Mouse (Mus musculus) midbrain, embryonic 13.5 days (tissue): ENCODE measurements at regions not wholly inside any gene's neighbourhood (a gene's known extent, or its start where the extent isn't known, plus 50 kb on each side); places are given as distances from the start of the nearest gene placed in this dataset.

Source experiments
- ATAC-seq: fragments of 200-750 bp; cut with Nextera tagmentation; 2 replicates; pipeline ENCODE4 v1.8.0; 2017; ENCODE audit warnings: mild to moderate bottlenecking, moderate TSS enrichment, moderate library complexity
- H3K27ac ChIP-seq: fragments of 300-500 bp; sonication (generic); 2 replicates; pipeline ENCODE4 v1.5.1; 2015; ENCODE audit warnings: inconsistent platforms, mild to moderate bottlenecking, moderate library complexity
- H3K27me3 ChIP-seq: fragments of 300-500 bp; sonication (generic); 2 replicates; pipeline ENCODE4 v1.6.1; 2015; ENCODE audit warnings: mild to moderate bottlenecking, inconsistent platforms
- H3K36me3 ChIP-seq: fragments of 300-500 bp; sonication (generic); 2 replicates; pipeline ENCODE4 v1.6.1; 2015; ENCODE audit warnings: mild to moderate bottlenecking, inconsistent platforms
- H3K4me1 ChIP-seq: fragments of 300-500 bp; sonication (generic); replicated peaks from 2 replicates; pipeline ENCODE4 v1.6.1; 2015; ENCODE audit warnings: inconsistent platforms
- H3K4me2 ChIP-seq: fragments of 300-500 bp; sonication (generic); replicated peaks from 2 replicates; pipeline ENCODE4 v1.6.1; 2015; ENCODE audit warnings: moderate library complexity, mild to moderate bottlenecking, inconsistent platforms
- H3K4me3 ChIP-seq: fragments of 300-500 bp; sonication (generic); replicated peaks from 2 replicates; pipeline ENCODE4 v1.5.1; 2015; ENCODE audit warnings: mild to moderate bottlenecking, inconsistent platforms
- H3K9ac ChIP-seq: fragments of 300-500 bp; sonication (generic); replicated peaks from 2 replicates; pipeline ENCODE4 v1.6.1; 2015; ENCODE audit warnings: mild to moderate bottlenecking, inconsistent platforms
- H3K9me3 ChIP-seq: fragments of 300-500 bp; sonication (generic); 2 replicates; pipeline ENCODE4 v1.6.1; 2016; ENCODE audit warnings: mild to moderate bottlenecking, inconsistent platforms
- WGBS: fragments of 180-500 bp; shearing (Covaris S2); methylation state at CpG from one replicate; pipeline ENCODE4 v1.1.7; 2015; 5-methylcytosine and 5-hydroxymethylcytosine counted together

- Histone ChIP-seq H3K27me3 (no peaks in the 10 kb centered on the region), H3K4me1 (peaks cover 4% of the 10 kb centered on the region; the same call in 1 of the 2 replicates), H3K9me3 (no peaks in the 10 kb centered on the region), H3K4me3 (no peak overlapping the region), H3K9ac (no peak overlapping the region), H3K36me3 (no peaks in the 10 kb centered on the region), H3K27ac (no peak overlapping the region), H3K4me2 (no peak overlapping the region)
- 10% methylated on average over 8 of the region's 8 CpGs for WGBS
- no peak for ATAC-seq
These were observed 177.2 kb upstream of the Zfp462 start for GRCm38 (mm10) chr4:54767506-54768200.

- no peak for ATAC-seq
- Histone ChIP-seq H3K27me3 (no peaks in the 10 kb centered on the region), H3K27ac (no peak overlapping the region), H3K4me1 (peaks cover 4% of the 10 kb centered on the region; the same call in 1 of the 2 replicates), H3K36me3 (no peaks in the 10 kb centered on the region), H3K9me3 (no peaks in the 10 kb centered on the region), H3K4me3 (no peak overlapping the region), H3K4me2 (no peak overlapping the region), H3K9ac (no peak overlapping the region)
- 25% methylated on average over 4 of the region's 4 CpGs for WGBS
These were observed 176.0 kb upstream of the Zfp462 start for GRCm38 (mm10) chr4:54768836-54769235.

GRCm38 (mm10) chr4:54774066-54774465 lies 170.8 kb upstream of the Zfp462 start:
- Histone ChIP-seq H3K4me1 (peaks cover 3% of the 10 kb centered on the region; the same call in 1 of the 2 replicates), H3K4me2 (no peak overlapping the region), H3K36me3 (no peaks in the 10 kb centered on the region), H3K4me3 (no peak overlapping the region), H3K27ac (no peak overlapping the region), H3K9ac (no peak overlapping the region), H3K9me3 (no peaks in the 10 kb centered on the region), H3K27me3 (no peaks in the 10 kb centered on the region)
- ATAC-seq = no peak
- WGBS = 90% methylated on average over 4 of the region's 4 CpGs

DNA sequence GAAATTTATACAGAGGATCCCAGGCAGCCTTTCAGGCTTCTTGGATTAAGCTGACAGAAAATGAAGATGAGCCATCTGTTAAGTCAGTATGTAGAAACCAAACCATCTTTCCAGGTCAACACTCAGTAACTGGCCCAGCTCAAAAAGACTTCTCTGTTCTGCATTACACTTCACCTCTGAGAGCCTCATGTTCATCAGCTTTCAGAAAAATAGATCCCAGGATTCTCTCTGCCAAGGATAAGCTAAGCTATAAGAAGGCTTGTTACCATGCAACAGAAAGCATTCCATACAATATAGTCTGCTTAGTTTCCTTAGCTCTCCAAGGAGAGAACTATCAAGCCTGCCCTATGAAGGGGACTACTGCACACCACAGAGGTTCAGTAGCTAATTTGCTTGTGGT lies 170.1 kb upstream of the Zfp462 start:
- Histone ChIP-seq H3K27me3 (no peaks in the 10 kb centered on the region), H3K4me2 (no peak overlapping the region), H3K9me3 (no peaks in the 10 kb centered on the region), H3K4me1 (no peaks in the 10 kb centered on the region), H3K27ac (no peak overlapping the region), H3K9ac (no peak overlapping the region), H3K36me3 (no peaks in the 10 kb centered on the region), H3K4me3 (no peak overlapping the region)
- no peak for ATAC-seq

DNA sequence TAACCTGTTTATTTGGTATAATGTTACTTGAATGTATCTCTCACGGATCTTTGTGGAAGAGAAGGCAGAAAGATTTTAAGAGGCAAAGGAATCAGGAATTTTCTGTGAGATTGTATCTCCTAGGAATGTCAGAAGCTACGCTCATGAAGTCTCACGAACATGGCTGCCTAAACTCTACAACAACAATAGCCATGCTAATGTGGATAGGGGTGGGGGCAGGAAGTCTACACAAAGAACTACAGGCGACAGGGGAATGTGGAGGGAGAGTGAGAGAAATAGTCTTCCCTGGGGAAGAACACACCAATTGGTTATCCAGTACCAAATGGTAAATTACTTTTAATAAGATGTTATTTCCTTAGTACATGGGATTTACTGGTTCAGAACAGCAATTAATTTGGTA lies 164.3 kb upstream of the Zfp462 start:
- ATAC-seq = no peak
- H3K9me3 ChIP-seq = no peaks in the 10 kb centered on the region
- H3K4me3 ChIP-seq = no peak overlapping the region
- no peaks in the 10 kb centered on the region for H3K4me1 ChIP-seq
- WGBS = 50% methylated on average over 4 of the region's 4 CpGs
- H3K36me3 ChIP-seq = no peaks in the 10 kb centered on the region
- no peak overlapping the region for H3K9ac ChIP-seq
- no peaks in the 10 kb centered on the region for H3K27me3 ChIP-seq
- H3K27ac ChIP-seq = no peak overlapping the region
- H3K4me2 ChIP-seq = no peak overlapping the region

- 0 out of 2 replicates have a peak, but pooled peaks cover 3% of the 10 kb centered on the region for H3K4me1 ChIP-seq
- H3K27me3 ChIP-seq = no peaks in the 10 kb centered on the region
- no peaks in the 10 kb centered on the region for H3K36me3 ChIP-seq
- no peak overlapping the region for H3K4me3 ChIP-seq
- H3K9ac ChIP-seq = no peak overlapping the region
- H3K27ac ChIP-seq = no peak overlapping the region
- ATAC-seq = no peak
- 40% methylated on average over 5 of the region's 5 CpGs for WGBS
- H3K4me2 ChIP-seq = no peak overlapping the region
- H3K9me3 ChIP-seq = no peaks in the 10 kb centered on the region
These were observed 153.6 kb upstream of the Zfp462 start for GRCm38 (mm10) chr4:54791217-54791742.

DNA sequence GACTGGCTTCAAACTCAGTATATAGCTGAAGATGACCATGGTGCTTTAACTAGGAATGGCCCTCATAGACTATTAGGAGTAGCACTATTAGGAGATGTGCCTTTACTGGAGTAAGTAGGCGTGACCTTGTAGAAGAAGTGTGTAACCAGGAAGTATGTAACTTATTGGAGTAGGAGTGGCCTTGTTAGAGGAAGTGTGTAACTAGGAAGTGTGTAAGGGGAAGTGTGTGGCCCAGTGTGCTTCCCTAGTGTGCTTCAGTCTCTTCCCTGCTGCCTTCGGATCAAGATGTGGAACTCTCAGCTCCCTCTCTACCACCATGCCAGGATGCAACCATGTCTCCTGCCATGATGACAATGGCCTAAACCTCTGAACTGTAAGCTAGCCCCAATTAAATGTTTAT lies 151.0 kb upstream of the Zfp462 start:
- Histone ChIP-seq H3K27me3 (no peaks in the 10 kb centered on the region), H3K4me3 (no peak overlapping the region), H3K4me1 (0 out of 2 replicates have a peak, but pooled peaks cover 3% of the 10 kb centered on the region), H3K36me3 (no peaks in the 10 kb centered on the region), H3K9ac (no peak overlapping the region), H3K4me2 (no peak overlapping the region), H3K27ac (no peak overlapping the region), H3K9me3 (no peaks in the 10 kb centered on the region)
- 90% methylated on average over 2 of the region's 2 CpGs for WGBS
- ATAC-seq = no peak

- no peaks in the 10 kb centered on the region for H3K36me3 ChIP-seq
- H3K4me1 ChIP-seq = 0 out of 2 replicates have a peak, but pooled peaks cover 3% of the 10 kb centered on the region
- H3K9ac ChIP-seq = no peak overlapping the region
- H3K27ac ChIP-seq = no peak overlapping the region
- ATAC-seq = peak; percentile 45; the same call in 1 of the 2 replicates
- H3K4me2 ChIP-seq = no peak overlapping the region
- WGBS = 39% methylated on average over 3 of the region's 3 CpGs
- no peak overlapping the region for H3K4me3 ChIP-seq
- H3K27me3 ChIP-seq = no peaks in the 10 kb centered on the region
- H3K9me3 ChIP-seq = no peaks in the 10 kb centered on the region
These were observed 149.6 kb upstream of the Zfp462 start for GRCm38 (mm10) chr4:54795246-54795645.

GRCm38 (mm10) chr4:54798523-54798922 lies 146.3 kb upstream of the Zfp462 start:
- no peaks in the 10 kb centered on the region for H3K27me3 ChIP-seq
- H3K4me2 ChIP-seq = no peak overlapping the region
- WGBS = 90% methylated on average over 5 of the region's 5 CpGs
- H3K4me3 ChIP-seq = no peak overlapping the region
- ATAC-seq = no peak
- no peaks in the 10 kb centered on the region for H3K36me3 ChIP-seq
- H3K9me3 ChIP-seq = no peaks in the 10 kb centered on the region
- H3K4me1 ChIP-seq = 0 out of 2 replicates have a peak, but pooled peaks cover 3% of the 10 kb centered on the region
- H3K27ac ChIP-seq = no peak overlapping the region
- H3K9ac ChIP-seq = no peak overlapping the region

- no peak for ATAC-seq
These were observed 133.7 kb upstream of the Zfp462 start for GRCm38 (mm10) chr4:54811163-54811562.

GRCm38 (mm10) chr4:54812740-54813634 lies 131.9 kb upstream of the Zfp462 start:
- H3K9me3 ChIP-seq = peaks cover 5% of the 10 kb centered on the region; the same call in 1 of the 2 replicates
- no peaks in the 10 kb centered on the region for H3K27me3 ChIP-seq
- peaks cover 9% of the 10 kb centered on the region; the same call in 1 of the 2 replicates for H3K4me1 ChIP-seq
- WGBS = 29% methylated on average over 10 of the region's 10 CpGs
- no peaks in the 10 kb centered on the region for H3K36me3 ChIP-seq
- ATAC-seq = no peak
- H3K4me2 ChIP-seq = no peak overlapping the region
- no peak overlapping the region for H3K9ac ChIP-seq
- no peak overlapping the region for H3K27ac ChIP-seq
- no peak overlapping the region for H3K4me3 ChIP-seq

More at GRCm38 (mm10) chr4:54811163-54811562, 133.7 kb upstream of the Zfp462 start:
- H3K9me3 ChIP-seq = no peaks in the 10 kb centered on the region
- H3K4me1 ChIP-seq = peaks cover 9% of the 10 kb centered on the region; the same call in 1 of the 2 replicates
- H3K27me3 ChIP-seq = no peaks in the 10 kb centered on the region
- no peak overlapping the region for H3K27ac ChIP-seq
- H3K36me3 ChIP-seq = no peaks in the 10 kb centered on the region
- no peak overlapping the region for H3K4me2 ChIP-seq
- H3K9ac ChIP-seq = no peak overlapping the region
- no peak overlapping the region for H3K4me3 ChIP-seq
- 80% methylated on average over 3 of the region's 3 CpGs for WGBS

- Histone ChIP-seq H3K4me2 (no peak overlapping the region), H3K27ac (no peak overlapping the region), H3K4me3 (no peak overlapping the region), H3K27me3 (no peaks in the 10 kb centered on the region), H3K36me3 (no peaks in the 10 kb centered on the region), H3K4me1 (peaks cover 10% of the 10 kb centered on the region; the same call in 1 of the 2 replicates), H3K9me3 (no peaks in the 10 kb centered on the region), H3K9ac (no peak overlapping the region)
- 86% methylated on average over 2 of the region's 2 CpGs for WGBS
- ATAC-seq = no peak
These were observed 107.5 kb upstream of the Zfp462 start for GRCm38 (mm10) chr4:54837326-54837725.
